Mouse (Mus musculus): ENCODE measurements around the gene Ndufa8. TPM values are rescaled to one million over a fixed set of nuclear protein-coding genes. Genes with fewer than 3 reads are reported as not detected.

Gene Ndufa8
- polyA plus RNA-seq, 1 experiment from 2014 or later = 253 TPM

- TF ChIP-seq CTCF (IDR thresholded peaks at IDR 0.05; ENCODE audit: low read depth) (no peak), EP300 (IDR thresholded peaks at IDR 0.05; ENCODE audit: low read depth) (no peak)
- ATAC-seq (peak; percentile 90), DNase-seq (peak; percentile 91)
- H3K9me3 ChIP-seq (ENCODE audit: low read length) = no peaks in the 10 kb centered on the region
- peak overlapping the region; percentile 41; the same call in 1 of the 2 replicates for H3K9ac ChIP-seq (replicated peaks)
- no peaks in the 10 kb centered on the region for H3K36me3 ChIP-seq (replicated peaks; ENCODE audit: insufficient read depth, low read length)
- peak overlapping the region; percentile 46 for H3K4me3 ChIP-seq (ENCODE audit: low read depth, low read length)
- peak overlapping the region; percentile 44; the same call in 1 of the 2 replicates for H3K27ac ChIP-seq (ENCODE audit: low read depth)
- H3K4me1 ChIP-seq (ENCODE audit: insufficient read depth) = peaks cover 9% of the 10 kb centered on the region
- H3K4me2 ChIP-seq (ENCODE audit: low read depth, low read length) = peak overlapping the region; percentile 69
- H3K27me3 ChIP-seq (ENCODE audit: insufficient read depth, low read length) = peaks cover 60% of the 10 kb centered on the region
- WGBS (ENCODE audit: insufficient replicate concordance) = 2% methylated on average over 68 of the region's 70 CpGs
Observed at GRCm38 (mm10) chr2:36090853-36091741, 41.9 kb upstream of the Ndufa8 start.

GRCm38 (mm10) chr2:36089190-36089589, 40.0 kb upstream of the Ndufa8 start:
- 55% methylated on average over 3 of the region's 3 CpGs for WGBS (ENCODE audit: insufficient replicate concordance)
- no peak for TF ChIP-seq EP300 (IDR thresholded peaks at IDR 0.05; ENCODE audit: low read depth)
- TF ChIP-seq CTCF (IDR thresholded peaks at IDR 0.05; ENCODE audit: low read depth) = no peak

DNA sequence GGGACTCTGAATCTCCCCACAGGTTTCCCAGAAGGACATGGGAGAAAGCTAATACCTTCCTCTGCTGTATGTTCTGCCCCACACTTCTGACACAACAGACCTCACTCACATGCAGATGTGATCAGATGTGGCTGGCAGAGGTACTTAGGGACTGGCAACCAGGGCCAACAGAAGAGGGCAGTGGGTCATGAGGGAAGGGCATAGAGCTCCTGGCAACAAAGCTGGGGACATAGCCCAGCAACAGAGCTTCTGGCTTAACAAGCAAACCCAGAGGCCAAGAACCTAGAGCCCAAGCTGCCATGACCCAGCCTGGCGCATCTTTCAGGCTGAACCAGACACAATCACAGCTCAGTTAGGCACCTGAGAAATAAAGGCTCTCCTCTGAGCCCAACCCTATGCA, 35.8 kb upstream of the Ndufa8 start:
- Histone ChIP-seq H3K4me1 (ENCODE audit: insufficient read depth) (0 out of 2 replicates have a peak, but pooled peaks cover 2% of the 10 kb centered on the region), H3K4me2 (ENCODE audit: low read depth, low read length) (no peak overlapping the region), H3K27me3 (ENCODE audit: insufficient read depth, low read length) (peaks cover 4% of the 10 kb centered on the region; the same call in 1 of the 2 replicates), H3K9ac (replicated peaks) (no peak overlapping the region), H3K9me3 (ENCODE audit: low read length) (no peaks in the 10 kb centered on the region), H3K36me3 (replicated peaks; ENCODE audit: insufficient read depth, low read length) (no peaks in the 10 kb centered on the region), H3K4me3 (ENCODE audit: low read depth, low read length) (no peak overlapping the region), H3K27ac (ENCODE audit: low read depth) (no peak overlapping the region)
- no peak for DNase-seq
- TF ChIP-seq EP300 (IDR thresholded peaks at IDR 0.05; ENCODE audit: low read depth) = no peak
- no peak for TF ChIP-seq CTCF (IDR thresholded peaks at IDR 0.05; ENCODE audit: low read depth)
- no peak for ATAC-seq
- 92% methylated on average over 1 of the region's 1 CpGs for WGBS (ENCODE audit: insufficient replicate concordance)

More at GRCm38 (mm10) chr2:36089190-36089589, 40.0 kb upstream of the Ndufa8 start:
- peaks cover 9% of the 10 kb centered on the region for H3K4me1 ChIP-seq (ENCODE audit: insufficient read depth)
- H3K9ac ChIP-seq (replicated peaks) = no peak overlapping the region
- no peak overlapping the region for H3K4me3 ChIP-seq (ENCODE audit: low read depth, low read length)
- no peaks in the 10 kb centered on the region for H3K36me3 ChIP-seq (replicated peaks; ENCODE audit: insufficient read depth, low read length)
- no peaks in the 10 kb centered on the region for H3K9me3 ChIP-seq (ENCODE audit: low read length)
- H3K27me3 ChIP-seq (ENCODE audit: insufficient read depth, low read length) = peaks cover 41% of the 10 kb centered on the region
- no peak overlapping the region for H3K4me2 ChIP-seq (ENCODE audit: low read depth, low read length)
- DNase-seq = no peak
- no peak for ATAC-seq
- H3K27ac ChIP-seq (ENCODE audit: low read depth) = no peak overlapping the region

DNA sequence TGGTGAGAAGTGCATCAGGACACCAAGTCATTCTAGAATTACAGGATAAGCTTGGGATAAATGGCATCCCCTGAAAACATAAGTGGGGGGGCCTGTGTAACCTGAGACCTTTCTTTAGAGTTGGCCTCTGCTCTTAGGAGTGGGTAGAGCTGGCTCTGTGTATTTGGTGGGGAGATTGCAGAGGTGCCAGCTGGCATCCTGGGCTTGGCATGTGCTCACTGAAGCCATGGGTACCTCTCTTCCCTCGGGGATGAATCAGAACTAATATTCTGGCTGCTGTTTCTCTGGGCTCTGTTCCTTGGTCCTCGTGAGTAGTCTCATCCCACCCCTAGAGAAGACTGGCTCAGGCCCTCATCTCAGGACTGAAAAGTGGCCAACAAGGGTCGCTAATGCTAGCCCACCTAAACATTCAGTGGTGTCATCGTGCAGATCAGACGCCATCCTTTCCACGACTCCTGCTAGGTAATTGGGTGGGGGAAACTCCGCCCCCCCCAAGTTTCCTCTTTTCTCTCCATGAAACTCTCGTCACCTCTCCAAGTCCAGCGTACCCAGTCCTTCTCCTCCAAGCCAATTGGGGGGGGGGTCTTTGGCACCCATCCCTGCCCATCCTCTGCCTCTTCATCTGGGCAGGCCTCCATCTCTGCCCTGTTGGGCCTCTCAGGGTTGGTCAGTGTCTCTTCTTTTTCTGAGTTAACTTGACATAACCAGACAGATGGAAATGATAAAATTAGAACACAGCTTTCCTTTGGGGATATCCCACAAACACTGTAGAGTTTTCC, 33.8 kb upstream of the Ndufa8 start:
- Histone ChIP-seq H3K27ac (ENCODE audit: low read depth) (no peak overlapping the region), H3K4me1 (ENCODE audit: insufficient read depth) (0 out of 2 replicates have a peak, but pooled peaks cover 2% of the 10 kb centered on the region), H3K9ac (replicated peaks) (no peak overlapping the region), H3K9me3 (ENCODE audit: low read length) (no peaks in the 10 kb centered on the region), H3K36me3 (replicated peaks; ENCODE audit: insufficient read depth, low read length) (no peaks in the 10 kb centered on the region), H3K27me3 (ENCODE audit: insufficient read depth, low read length) (no peaks in the 10 kb centered on the region), H3K4me2 (ENCODE audit: low read depth, low read length) (no peak overlapping the region), H3K4me3 (ENCODE audit: low read depth, low read length) (no peak overlapping the region)
- WGBS (ENCODE audit: insufficient replicate concordance) = 77% methylated on average over 9 of the region's 9 CpGs
- TF ChIP-seq CTCF (IDR thresholded peaks at IDR 0.05; ENCODE audit: low read depth) (no peak), EP300 (IDR thresholded peaks at IDR 0.05; ENCODE audit: low read depth) (no peak)
- ATAC-seq (no peak), DNase-seq (no peak)

- peak overlapping the region; percentile 88 for H3K27ac ChIP-seq (ENCODE audit: low read depth)
- TF ChIP-seq CTCF (IDR thresholded peaks at IDR 0.05; ENCODE audit: low read depth) (no peak), EP300 (IDR thresholded peaks at IDR 0.05; ENCODE audit: low read depth) (peak; percentile 48; the same call in 1 of the 2 replicates)
- H3K9me3 ChIP-seq (ENCODE audit: low read length) = no peaks in the 10 kb centered on the region
- no peak overlapping the region for H3K4me3 ChIP-seq (ENCODE audit: low read depth, low read length)
- ATAC-seq = peak; percentile 99
- H3K9ac ChIP-seq (replicated peaks) = no peak overlapping the region
- no peaks in the 10 kb centered on the region for H3K27me3 ChIP-seq (ENCODE audit: insufficient read depth, low read length)
- 0 out of 2 replicates have a peak, but pooled peaks cover 2% of the 10 kb centered on the region for H3K4me1 ChIP-seq (ENCODE audit: insufficient read depth)
- WGBS (ENCODE audit: insufficient replicate concordance) = 35% methylated on average over 9 of the region's 9 CpGs
- H3K36me3 ChIP-seq (replicated peaks; ENCODE audit: insufficient read depth, low read length) = no peaks in the 10 kb centered on the region
- DNase-seq = peak; percentile 81
- peak overlapping the region; percentile 19; the same call in 1 of the 2 replicates for H3K4me2 ChIP-seq (ENCODE audit: low read depth, low read length)
Observed at GRCm38 (mm10) chr2:36081446-36081845, 32.2 kb upstream of the Ndufa8 start.
